Mouse (Mus musculus): ENCODE measurements around the gene Itgae.

DNA sequence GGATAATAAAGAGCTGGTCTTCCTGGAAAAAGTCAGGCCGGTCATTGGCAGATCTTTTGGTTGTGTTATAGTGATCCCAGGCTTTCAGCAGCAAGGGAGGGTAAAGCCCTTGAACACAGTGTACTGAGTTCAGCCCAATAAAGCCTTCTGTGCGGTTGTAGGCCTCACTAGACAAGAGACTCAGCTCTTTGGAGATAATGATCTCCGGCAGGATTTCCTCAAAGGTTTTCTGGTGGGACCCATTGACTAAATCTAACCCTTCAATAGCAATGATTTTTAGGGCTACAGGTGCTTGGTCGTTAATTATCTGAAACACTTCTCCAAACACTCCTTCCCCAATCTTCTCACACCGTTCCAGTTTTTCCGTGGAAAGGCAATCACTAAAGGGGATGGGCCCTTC is 46.2 kb downstream of the Itgae start:
- TF ChIP-seq POLR2A (IDR thresholded peaks at IDR 0.05; ENCODE audit: borderline replicate concordance, extremely low read depth, insufficient read depth, insufficient read length, poor library complexity, severe bottlenecking) (no peak), CTCF (IDR thresholded peaks at IDR 0.05; ENCODE audit: borderline replicate concordance, extremely low read depth, insufficient read depth, insufficient read length) (no peak)

Measured in brain, embryonic 14.5 days (tissue).